Mouse (Mus musculus): ENCODE data around the gene Med12l.
"Not testable (repeated sequence)": the region's sequence is repeated elsewhere in the genome, so short reads cannot be mapped to it uniquely, and the experiment has no call there.

Gene Med12l

DNA sequence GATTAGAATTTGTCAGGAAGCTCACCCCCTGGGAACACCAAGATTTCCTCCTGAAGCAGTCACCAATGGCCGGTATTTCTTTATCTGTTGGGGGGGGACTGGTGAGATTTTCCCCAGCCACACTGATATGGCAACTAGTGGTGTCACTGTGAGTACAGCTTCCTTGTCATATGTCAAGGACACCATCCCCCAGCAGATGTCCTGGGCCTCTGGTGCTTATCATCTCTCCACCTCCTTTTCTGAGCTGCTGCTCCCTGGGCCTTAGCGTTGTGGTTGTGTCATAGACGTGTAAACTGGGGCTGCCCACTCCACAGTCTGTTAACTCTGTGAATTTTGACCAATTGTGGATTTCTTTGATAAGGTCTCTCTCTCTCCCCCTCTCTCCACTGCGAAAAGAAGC lies 98.8 kb downstream of the Med12l start:
- DNase-seq: no peak

DNA sequence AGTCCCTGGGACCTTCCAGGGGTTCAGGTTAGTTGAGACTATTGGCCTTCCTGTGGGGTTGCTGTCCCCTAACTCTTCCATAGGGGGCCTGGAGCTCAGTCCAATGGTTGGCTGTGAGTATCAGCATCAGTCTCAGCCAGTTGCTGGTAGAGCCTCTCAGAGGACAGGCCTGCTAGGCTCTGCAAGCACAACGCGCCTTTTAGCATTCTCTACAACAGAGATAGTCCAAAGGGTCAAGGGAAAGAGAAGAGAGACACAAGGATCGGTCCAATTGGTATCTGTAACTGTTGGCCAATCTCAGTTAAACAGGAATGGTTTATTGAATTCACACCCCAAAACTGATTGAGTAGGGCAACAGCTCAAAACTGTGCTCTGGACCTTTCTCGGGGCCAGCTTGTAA lies 101.8 kb downstream of the Med12l start:
- no peak for DNase-seq

DNA sequence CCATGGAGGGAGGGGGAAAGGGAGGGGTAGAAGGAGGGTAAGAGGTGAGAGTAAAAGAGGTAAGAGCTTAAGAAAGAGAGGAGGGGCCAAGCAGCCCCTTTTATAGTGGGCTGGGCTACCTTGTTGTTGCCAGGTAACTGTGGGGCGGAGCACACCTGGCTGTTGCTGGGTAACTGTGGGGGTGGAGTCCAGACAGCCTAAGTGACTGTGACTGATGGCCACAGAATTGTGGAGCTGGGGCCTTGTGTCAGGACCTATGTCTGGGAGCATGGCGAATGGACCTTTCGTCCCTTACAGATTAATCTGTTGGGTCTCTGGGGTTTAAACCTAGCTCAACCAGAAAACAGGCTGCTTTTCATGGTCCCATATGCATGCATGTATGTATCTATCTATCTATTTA lies 104.2 kb downstream of the Med12l start:
- not testable (repeated sequence) for DNase-seq

DNA sequence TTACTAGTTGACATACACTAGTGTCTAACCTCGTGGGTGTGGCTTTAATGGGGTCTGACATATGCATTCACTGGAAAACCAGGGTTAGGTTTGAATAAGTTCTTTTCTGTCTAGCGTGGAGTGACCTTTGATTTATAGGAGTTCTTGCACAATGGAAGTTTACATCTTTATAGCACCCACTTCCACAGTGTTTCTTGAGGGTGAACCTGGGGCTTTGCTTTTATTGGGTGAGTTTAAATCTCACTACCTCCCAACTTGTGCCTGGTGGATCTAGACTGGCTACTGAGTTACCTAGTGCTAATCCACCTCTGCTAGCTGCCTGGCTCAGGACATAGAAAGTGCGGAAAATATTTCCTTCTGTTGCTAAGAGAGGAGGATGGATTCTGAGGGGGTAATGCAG lies 106.3 kb downstream of the Med12l start:
- no peak for DNase-seq

DNA sequence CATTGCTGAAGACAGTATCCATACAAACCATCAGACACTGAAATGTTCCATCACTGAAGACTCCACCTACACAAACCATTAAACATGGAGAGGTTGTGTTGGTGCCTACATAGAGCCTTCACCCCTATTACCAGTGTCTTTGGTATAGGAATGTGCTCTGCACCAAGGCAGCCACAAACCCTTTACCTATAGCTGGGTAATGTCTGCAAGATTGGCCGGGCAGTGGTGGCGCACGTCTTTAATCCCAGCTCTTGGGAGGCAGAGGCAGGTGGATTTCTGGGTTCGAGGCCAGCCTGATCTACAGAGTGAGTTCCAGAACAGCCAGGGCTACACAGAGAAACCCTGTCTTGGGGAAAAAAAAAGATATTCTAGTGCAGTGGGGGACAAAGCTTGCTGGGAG lies 107.7 kb downstream of the Med12l start:
- DNase-seq: not testable (repeated sequence)

DNA sequence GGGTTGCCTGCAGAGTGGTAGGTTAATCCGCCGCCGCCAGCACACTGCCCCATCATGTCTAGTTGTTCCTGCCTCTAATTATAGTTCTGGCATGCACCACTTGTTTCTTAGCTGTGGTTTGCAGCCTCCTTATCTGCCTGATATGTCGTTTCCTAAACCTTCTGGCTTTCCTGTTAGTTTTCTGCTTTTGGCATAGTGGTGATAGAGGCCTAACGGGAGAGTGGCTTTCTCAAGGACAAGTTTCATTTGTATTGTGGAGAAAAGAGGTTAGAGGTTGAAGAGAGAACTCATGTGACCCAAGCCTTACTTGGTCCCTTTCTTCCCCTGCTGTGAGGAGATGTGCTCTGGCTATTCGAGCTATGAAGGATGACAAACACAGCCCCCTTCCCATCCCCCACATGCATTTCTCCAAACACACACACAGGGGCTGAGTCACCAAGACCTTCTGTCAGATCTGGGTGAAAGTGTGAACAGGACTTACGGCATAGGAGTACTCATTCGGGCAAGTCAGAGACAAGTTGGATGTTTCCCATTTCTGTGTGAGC lies 108.4 kb downstream of the Med12l start:
- no peak for DNase-seq

DNA sequence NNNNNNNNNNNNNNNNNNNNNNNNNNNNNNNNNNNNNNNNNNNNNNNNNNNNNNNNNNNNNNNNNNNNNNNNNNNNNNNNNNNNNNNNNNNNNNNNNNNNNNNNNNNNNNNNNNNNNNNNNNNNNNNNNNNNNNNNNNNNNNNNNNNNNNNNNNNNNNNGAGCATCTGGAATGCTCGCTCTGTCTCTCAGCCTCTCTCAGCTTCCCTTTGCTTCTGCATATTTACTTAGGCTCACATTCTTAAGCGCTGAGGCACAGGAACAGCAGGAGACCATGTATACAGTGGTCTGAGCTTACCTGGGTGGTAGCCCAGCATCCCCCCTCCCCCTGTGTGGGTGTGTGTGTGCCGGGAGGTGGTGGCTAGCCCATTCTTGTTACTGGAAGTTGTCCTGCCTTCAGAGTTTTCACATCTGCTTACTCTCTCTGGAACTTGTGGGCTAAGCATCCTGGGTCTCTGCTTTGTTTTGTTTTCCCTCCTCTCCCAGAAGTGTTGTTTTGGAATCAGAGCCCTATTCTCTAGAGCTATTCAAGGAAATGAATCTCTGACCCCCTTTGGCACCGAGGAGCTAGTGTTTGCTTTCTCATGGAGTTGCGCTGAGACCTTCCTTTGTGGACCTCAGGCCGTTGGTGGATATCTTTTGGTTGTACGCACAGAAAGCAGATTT lies 115.6 kb downstream of the Med12l start:
- peak; percentile 26 for DNase-seq

DNA sequence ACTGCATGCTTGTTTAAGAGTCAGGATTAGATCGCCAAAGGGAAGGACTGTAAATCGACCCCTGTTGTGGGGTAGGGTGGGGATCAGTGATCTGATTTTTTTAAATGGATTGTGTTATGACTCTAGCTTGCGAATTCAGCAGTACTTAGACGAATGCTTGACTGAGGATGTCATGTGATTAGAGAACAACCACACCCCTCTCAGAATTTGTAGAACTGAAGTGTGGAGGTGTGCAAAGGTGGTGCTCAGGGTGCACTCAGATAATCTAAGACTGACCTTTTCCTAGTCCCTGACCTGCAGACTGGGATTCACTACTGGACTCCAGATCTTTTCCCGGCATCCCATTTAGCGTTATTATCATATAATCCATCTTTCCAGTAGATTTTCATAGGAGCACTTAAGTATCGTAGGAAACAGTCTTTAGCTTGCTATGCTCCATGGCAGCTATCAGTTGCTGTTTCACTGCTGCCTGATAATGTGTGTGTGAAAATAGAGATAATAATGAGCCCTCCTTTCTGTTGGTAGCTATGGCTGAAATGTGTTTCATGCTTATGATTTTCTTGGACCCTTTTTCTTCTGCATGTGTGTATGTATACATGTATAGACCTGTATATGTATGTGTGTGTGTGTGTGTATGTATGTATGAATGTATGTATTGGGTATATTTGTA lies 116.3 kb downstream of the Med12l start:
- no peak for DNase-seq

DNA sequence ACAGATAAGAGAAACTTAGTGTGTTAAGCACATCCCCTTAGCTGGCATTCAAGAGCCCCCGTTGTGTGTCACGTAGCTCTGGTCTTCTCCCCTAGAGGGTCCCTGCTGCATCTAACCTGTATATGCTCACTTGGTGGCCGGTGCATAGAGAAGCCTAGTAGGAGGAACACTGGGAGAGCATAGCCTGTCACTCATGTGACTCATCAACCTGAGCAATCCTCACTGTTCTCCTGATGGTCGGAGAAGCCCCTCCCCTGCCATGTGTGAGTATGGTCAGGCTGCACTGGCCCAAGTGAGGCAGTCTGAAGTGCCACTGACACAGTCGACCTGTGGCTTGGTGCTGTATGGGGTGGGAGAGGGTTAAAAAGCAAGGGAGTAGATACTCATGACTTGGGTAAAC lies 119.4 kb downstream of the Med12l start:
- DNase-seq: no peak

DNA sequence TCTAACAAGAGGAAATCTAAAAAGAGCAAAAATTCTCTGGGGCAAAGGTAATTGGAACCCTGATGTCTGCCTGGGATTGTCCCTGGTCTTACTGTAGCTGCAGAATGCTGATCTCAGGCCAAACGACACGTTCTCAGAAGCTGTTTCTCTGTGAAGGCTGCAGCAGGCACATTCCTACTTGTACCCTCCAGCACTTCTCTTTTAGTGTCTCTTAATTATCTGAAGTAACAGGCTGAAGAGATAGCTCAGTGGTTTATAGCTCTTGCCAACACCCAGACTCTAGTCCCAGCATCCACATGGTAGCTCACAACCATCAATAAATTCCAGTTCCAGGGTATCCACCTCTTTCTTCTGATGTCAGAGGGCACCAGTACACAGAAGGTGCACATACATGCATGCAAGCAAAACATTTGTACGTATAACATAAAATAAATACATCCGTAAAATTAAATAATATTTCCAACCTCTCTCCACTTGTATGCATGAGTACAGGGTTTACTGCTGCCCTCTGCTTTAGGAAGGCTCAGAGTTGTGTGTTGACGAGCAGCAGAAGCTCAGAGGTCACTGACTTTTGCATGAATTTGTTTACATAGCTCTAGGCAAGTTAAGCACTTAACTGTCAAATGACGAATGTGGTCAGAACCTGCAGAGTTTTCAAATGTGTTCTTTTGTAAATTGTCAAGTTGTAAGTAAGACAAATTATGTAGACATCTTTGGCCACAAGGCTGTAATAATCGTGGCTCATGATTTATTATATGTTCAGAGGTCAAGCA lies 120.3 kb downstream of the Med12l start:
- DNase-seq: no peak

DNA sequence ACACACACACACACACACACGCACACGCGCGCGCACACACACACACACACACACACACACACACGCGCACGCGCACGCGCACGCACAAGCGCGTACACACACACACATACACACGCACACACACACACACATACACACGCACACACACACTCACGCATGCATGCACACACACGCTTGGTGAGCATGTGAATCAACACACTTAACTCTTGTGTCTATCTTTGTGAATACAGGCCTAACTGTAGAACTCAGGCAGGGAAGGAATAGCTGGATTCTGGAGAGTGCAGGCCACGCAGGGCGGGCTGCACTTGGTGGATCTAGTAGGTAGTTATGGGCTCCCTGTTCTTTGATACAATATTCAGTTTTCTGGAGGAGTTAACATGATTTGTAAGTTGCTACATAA lies 123.1 kb downstream of the Med12l start:
- no peak for DNase-seq

DNA sequence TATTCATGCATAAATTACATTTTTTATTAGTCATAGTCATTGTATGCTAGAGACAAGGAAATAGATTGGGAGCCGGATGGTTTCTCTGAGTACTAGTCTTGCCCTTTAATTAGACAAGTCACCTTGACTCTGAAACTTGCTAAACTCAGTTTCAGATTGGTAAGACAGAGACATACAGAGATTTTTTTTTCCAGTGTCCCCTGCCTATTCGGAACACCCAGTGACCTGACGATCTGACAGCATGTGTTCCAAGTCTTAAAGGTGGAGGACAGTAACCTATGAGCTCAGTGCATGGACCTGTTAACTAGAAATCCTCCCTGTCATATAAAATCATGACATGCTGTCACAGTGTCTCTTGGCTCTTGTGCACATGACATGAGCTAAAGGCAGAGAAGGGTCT lies 123.9 kb downstream of the Med12l start:
- no peak for DNase-seq

DNA sequence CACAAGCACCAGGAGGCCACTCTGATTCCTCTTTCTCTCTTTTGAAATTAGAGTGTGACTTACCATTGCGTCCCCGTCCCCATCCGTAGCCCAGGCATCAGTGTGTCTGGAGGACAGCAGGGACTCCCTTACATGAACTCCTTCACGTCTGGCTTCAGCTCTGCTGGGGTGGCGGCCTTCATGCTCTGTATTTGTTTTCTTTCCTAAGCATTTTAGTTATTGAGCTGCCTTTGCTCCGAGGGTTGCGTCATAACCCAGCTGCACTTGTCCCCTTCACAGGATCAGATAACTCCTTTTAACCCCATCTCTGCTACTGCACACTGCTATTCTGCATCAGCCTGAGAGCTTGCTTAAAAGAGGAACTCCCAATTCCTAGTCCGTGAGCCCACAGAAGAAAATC lies 124.8 kb downstream of the Med12l start:
- peak; percentile 7 for DNase-seq

DNA sequence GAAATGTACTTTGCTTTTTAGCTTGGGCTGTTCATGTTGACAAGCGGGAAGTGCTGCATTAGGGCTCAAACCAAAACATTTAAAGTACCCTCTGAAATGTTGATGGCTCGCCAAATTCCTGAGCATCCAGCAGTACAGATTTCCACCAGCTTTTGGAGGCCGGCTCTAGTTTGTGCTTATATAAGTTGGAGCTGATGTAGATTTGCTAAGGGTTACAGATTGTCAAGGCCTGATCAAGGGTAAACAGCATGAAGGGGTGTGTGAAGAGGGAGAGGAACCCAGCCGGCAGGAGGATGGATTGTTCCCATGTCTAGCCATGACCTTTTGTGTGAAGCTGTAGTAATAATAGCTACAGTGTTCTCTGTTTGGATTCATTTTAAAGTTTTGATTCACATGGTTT lies 125.5 kb downstream of the Med12l start:
- DNase-seq: no peak

DNA sequence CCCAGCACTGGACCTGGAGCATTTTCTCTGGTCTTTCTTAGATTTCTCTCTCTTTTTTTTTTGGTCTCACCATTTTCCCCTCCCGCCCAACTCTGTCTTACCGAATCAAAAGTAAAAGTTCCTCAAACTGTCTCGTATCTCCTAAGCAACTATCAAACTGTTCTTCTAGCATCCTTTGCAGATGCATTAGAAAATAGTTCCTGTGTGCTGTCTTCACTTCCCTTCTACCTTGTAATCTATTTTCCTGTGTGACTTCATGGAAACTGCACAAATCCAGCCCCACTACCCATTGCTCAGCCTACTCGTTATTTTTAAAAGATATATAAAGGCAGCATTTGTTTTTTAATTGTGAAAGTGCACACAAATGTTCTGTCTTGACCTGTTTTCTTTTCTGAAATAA lies 126.3 kb downstream of the Med12l start:
- DNase-seq: no peak

DNA sequence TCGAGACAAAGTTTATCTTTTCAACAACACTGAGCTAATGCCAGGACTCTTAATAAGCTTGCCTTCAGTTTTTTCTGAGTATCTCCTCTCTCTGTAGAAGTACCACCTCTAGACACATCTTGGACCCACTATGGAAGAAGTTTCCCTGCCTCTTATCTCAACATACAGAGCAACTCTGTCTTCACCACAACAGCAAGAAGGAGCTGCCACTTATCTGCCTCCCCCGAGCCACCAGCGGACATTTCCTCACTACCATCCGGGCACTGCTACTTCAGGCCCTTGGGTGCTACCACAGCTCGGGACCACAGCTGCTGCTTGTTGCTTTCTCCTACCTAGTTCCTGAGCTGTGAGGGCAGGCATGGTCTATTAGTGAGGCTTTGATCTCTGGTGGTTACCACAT lies 127.6 kb downstream of the Med12l start:
- DNase-seq: no peak

DNA sequence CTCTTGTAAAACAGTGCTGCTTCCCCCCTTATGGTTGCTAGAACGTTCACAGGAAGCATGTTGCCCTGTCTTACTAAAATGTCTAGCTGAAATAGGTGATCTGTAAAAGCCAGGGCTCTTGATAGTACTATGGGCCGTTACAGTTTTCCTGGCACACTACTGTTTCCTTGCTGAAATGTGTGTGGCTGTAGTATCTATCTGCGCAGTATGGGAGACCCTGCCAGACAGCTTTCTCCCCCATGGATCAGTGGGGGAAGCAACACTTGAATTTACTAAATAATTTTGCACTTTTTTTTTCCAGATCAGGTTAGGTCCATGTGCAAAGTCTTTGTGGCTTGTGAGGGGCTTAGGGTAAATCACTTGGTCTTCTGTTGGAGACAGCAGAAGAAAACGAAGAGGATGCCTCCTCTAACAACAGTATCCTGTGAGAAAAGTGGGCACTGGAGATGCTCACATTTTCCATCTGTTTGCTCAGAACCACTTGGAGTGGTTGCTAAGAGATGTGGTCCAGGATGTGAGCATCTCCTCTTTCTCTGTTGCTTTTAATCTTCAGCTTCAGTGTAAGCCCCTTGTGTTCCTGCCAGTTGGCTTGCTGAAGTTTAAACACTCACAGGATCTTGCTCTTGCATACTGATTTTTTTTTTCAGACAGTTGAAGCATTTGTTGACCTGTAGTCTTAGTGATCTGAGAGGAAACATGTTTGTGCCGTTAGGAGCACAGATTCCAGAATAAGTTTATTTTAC lies 130.5 kb downstream of the Med12l start:
- no peak for DNase-seq

DNA sequence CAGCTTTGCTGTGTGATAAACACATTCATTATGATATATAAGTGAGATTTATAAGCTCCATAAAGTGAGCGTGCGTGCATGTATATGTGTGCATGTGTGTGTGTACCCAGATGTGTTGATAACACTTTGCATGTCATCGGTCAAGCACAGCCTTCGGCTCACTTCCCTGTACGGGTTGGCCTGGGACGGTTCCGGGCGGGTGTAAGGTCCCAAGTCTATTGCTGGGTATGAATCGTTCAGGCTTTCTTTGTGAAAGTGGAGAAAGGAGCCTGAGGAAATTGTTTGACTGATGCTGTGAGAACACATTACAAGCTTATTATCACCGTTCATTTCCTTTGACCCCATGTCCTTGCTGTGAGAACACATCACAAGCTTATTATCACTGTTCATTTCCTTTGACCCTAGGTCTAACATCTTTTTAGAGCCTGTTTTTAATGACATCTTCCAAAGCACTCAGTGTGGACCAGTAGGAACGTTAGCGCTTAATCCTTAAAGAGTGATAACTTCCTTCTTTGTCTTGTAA lies 133.4 kb downstream of the Med12l start:
- no peak for DNase-seq

DNA sequence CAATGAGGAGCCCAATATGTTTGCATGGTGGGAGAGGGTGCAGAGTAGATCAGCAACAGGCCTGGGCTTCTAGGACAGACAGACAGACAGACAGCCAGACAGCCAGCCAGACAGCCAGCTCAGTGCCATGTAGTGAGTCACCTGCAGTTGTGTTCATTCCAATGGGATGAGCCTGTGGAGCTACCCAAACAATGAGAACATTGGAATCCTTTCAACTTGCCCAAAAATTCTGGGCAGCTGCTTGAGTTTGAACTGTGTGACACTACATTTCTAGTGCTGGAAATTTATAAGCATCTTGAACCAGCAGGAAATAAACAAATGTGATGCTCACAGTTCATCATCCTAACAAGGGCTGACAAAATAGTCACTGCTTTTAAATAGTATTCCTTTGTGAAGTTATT lies 134.0 kb downstream of the Med12l start:
- no peak for DNase-seq

DNA sequence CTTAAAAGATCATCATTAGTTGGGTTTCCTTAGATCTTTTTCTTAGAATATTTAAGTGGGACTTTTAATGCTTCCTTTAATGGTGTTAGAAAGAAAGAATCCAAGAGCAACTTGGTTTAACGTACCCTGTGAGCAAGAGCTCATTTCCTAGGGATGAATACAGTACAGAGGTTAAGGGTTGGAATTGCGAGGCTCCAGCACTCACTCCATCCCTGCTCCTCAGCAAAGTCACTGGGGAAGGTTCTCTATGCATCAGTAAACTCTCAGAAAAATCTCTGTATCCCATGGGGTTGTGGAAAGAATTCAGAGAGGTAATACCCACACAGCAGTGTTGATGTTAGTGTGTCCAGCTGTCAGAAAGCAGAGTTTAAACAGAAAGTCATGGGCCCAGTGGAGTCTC lies 134.5 kb downstream of the Med12l start:
- DNase-seq: no peak

DNA sequence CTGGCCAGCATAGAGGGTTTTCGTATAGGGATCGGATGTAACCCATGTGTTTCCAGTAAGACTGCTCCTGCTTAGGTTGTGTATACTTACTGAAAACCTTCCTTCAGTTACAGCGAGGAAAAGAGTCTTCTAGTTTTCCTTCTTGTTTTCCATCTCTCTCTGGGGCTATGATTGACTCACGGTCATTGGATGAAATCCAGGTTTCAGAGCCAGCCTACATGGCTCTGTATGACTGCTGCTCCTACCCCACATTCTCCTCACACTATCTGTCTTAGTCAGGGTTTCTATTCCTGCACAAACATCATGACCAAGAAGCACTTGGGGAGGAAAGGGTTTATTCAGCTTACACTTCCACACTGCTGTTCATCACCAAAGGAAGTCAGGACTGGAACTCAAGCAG lies 135.3 kb downstream of the Med12l start:
- DNase-seq: not testable (repeated sequence)

DNA sequence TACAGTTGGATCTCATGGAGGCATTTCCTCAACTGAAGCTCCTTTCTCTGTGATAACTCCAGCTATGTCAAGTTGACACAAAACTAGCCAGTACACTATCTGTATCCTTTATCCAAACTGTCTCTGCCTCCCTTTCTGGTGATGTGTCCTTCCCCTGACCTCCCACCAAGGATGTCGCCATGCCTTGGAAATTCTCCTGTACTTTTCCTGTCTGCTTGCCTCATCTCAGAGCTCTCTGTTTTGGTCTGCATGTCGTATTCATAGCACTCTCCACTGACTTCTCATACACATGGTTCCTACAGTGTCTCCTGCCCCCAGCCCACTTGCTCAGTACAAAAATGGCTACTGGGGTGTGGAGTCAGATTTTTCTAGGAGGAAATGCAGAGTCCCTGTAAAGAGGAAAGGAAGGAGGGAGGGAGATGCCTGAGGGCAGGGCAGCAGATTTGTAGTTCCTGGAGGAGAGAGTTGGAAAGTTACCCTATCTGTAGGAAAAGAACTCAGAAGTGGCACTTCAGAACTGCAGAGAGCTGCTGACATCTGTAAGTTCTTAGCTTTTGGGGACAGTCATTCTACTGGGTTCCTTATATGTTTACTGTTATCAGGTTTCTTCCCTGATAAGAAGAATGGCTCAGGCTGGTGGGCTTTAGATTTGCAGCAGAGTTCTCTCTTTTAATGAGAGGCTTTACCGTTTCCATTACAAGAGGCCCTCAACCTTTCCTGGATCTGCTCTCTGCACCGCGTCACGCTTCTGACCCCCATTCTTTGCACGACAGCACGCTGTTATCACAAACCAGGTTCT lies 136.1 kb downstream of the Med12l start:
- no peak for DNase-seq
